Mouse (Mus musculus) thymus, postnatal 25 days (tissue): ENCODE results near the gene Rab14.
A peak's percentile ranks its signal among the peaks of the same experiment; 100 is the strongest.

ENCODE experiments used
- DNase-seq: peaks from one replicate; pipeline ENCODE4 v3.0.0; 2022

The Rab14 gene

DNA sequence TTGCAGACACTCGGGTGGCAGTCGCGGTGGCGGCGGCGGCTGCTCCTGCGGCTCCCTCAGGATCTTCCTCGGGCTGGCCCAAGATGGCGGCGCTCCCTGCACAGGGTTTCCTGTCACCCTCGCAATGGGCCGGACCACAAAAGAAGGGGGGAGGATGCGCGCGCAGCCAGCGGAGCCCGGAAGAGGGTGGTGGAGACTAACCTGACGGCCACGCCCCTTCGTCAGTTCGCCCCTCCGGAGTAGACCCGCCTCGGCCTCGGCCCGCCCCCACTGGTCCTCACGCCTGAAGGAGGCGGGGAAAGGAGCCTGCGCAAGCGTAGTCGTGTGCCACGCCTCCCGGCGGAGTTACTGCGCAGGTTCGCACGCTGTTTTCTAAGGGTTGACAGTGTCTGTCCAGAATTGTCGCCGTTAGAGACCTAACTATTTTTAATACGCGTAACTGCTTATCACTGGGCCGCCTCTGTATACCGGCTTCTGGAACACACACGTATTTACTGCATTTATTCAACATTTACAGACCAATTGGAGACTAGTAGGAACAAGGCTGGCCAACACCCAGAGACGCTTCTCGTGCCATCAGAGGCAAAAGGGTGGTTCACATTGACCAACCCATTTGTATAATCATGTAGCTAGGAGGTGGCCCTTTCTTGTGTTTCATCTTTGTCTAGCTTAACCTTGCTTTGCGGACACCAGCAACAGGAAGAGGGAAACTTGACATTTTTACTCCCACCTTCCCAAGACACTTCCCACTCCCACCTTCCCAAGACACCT is at the start of gene Rab14:
TSS of gene Rab14 (minus strand) at position 223 of the 771 bp plus-strand sequence.
- peak; percentile 100 for DNase-seq

DNA sequence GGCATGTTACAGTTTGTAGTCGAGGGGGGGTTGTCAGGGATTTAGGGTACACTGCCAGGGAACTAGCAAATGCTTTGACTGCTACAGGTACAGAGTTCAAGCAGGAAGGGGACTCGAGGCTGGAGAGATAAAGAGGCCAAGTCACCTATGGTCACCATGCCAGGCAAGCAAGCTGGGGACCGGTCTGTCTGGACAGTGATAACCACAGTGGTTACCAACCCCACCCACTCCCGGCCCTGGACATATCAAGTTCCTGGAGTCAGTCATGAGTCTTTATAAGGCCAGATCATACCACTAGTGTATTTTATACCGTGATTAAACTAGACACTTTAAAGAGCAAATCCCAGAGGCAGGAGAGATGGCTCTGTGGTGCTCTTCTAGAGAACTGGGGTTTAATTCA is 46.8 kb upstream of the Rab14 start:
- no peak for DNase-seq

DNA sequence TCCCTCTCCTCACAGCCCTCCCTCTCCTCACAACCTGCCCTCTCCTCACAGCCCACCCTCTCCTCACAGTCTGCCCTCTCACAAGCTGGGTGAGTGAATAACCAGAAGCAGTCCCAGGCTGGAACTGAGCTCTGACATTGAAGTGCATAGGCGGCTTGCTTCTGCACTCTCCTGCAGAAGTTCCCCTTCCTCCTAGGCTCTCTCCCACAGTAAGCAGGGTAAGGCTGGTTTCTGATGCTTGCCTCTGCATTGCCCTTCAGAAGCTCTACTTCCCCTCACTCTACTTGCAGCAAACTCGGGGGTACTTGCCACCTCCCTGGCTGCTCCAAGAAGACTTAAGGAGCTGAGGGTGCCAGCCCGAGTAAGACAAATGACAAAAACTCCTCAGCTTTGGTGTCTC is 43.3 kb upstream of the Rab14 start:
- no peak for DNase-seq

DNA sequence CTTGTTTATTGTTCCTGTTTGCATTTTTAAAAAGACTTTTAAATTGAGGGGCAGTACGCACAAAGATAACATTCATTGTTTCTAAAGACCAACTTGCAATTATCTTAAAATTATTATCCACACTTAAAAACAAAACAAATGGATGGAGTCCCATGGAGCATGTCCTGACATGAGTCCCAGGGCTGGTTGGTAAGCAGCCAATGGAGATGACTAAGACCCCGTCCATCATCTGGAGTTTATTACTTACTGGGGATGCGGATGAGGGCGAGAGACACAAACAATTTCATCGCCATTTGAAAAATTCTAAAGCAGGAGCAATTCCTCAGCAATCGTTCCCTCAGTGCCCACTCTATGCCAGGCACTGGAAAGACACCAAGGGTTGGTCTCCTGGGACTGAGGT is 34.1 kb upstream of the Rab14 start:
- DNase-seq, result no peak

DNA sequence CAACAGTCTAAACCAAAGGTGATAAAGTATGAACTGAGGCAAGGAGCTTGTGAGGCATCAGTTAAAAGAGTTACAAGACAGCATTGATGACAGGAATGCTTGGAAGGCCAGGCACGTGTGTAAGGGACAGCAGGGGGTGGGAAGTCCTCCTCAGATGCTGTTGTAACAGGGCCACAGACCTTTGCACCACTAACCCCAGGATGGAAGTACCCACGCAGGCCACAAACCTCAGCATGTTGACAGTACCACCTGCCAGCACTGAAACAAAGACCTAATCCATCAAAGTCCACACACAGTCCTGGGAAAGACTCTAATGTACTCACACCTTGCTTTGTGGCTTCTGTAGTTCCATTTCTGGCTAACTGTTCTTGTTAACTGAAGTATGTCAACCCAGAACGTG is 33.0 kb upstream of the Rab14 start:
- no peak for DNase-seq

DNA sequence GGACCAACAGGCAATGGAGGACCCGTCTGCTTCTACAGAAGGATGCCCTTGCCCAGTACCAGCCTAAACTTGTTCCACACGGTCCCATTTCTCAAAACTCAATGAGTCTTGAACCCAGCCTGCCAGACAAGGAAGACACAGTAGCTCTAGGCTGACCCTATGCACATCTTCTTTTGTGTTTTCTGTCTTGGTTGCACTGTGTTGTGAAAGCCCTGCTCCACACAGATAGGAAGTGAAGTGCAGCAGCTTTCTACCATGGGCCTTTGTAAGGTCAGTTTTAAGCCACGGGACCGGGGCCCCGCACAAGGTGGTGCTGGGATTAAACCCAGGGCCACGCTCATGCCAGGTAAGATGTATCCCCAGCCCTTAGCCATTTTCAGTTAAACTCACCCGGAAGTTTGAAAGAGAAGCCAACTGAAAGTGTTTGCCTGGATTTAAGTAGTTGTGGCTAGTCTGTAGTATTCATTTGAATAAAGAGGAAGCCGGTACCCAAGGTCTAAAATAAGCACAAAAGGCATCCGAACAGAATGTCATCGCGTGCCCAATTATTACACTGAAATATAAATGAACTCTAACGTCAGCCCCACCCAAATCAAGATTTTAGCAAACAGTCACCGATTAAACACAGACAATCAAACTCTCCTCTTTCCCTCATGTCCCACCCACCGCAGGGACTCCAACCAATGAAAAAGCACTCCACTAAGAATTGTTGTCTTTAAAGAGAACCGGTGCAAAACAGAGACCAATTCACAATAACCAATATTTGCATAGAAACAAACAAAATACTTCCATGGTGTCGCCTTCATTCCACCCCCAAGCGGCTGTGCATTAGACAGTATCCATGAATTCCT is 31.9 kb upstream of the Rab14 start:
- peak; percentile 52 for DNase-seq

DNA sequence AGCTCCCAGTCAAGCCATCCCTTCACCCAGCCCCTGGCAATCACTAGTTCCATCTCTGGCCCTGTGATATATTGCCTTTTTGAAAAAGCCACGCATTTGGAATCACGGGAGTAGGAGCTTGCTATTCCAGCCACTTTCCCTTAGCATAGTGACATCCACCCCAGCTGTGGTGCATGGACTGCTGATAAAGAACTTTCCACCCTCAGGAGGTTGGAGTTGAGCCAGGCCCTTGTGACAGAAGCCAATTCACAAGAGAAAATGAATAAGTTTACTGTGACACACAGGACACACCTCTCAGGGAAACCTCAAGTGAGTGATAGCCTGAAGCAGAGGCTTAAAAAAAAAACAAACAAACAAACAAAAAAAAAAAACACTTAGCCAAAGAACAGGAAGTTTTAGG is 31.0 kb upstream of the Rab14 start:
- DNase-seq, result no peak

DNA sequence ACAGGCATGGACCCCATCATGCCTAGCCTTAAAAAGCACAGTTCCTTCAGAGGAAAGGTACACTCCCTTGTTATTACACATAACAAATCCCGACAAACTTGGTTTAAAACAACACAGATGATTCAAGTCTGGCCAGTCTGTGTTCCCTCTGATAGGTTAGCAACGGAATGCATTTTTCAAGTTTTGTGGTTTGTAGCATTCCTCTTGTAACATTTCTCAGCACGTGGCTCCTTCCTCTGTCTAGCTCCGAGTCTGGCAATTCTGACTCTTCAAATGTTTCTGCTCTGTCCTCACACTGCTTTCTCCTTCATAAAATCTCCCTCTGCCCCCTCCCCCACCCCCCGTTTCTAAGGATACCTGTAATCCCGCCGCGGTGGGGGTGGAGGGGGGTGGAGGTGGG is 29.3 kb upstream of the Rab14 start:
- no peak for DNase-seq

DNA sequence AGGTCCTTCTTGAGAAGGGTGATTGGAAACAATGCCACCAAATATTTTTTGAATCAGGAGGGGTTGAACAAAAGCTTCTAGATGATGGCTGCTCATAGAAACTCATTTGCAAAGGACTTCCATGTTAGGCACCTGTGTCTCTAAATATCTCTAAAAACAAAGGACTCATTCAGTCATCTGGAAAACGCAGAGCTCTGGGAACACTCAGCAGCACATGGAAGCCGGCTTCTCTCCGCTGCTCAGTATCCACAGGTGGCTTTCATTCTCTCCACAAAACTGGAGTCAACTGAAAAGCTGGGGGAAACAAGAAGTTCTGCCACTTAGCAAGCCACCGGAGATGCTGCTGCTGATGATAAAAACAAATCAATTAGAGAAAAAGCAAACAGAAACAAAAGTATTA is 27.2 kb upstream of the Rab14 start:
- DNase-seq, result no peak

DNA sequence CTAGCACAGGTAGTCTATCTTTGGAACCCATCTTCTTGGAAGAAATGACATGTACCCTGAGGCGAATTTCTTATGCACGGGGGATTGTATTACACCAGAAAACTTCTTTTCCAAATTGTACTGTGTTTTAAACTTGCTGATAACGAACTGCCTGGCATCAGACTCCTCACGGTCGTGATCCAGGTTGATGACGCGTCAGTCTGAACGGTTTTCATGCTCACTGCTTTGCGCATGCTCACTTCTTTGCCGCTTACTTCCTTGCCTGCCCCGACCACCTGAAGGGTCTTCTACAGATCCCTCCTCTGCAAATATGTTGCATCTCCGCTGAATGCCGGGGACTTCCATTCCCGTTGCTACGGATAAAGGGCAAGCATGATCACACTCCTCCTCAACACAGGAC is 23.4 kb upstream of the Rab14 start:
- no peak for DNase-seq

DNA sequence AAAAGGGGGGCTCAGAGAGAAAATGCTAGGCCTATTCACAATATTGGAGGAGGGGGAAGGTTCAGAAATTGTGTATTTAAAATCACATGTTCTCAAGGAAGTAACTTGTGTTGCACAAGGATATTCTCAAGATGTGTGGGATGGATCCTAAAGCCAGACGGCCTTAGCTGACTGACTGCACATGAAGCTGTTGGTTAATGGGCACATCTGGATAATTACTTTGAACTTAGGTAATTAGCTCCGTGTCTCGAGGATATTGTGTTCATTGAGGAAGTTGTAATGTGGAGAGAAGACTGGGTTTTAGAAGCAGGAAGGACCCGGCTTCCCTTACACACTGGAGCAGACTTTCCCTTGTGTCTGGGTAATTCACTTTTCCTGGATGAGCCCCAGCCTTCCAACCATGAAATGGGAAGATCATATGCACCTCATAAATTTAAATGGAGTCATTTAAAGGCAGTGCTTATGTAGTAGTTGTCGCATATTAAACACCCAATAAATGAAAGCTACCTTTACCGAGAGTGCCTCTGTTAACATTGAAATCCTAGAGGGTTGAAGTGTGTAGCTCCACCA is 22.0 kb upstream of the Rab14 start:
- DNase-seq, result no peak

DNA sequence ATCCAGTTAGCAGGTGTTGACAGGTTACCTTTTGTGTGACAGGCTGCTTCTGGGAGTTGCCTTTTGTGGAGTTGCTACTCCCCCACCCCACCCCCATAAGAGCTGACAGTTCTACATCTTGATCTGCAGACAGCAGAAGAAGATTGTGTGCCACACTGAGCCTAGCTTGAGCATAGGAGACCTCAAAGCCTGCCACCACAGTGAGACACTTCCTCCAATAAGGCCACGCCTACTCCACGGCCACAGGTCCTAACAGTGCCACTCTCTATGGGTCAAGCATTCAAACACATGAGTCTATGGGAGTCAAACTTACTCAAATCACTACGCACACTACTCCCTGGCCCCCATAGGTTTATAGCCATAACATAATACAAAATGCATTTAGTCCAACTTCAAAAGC is 17.8 kb upstream of the Rab14 start:
- DNase-seq, result no peak

DNA sequence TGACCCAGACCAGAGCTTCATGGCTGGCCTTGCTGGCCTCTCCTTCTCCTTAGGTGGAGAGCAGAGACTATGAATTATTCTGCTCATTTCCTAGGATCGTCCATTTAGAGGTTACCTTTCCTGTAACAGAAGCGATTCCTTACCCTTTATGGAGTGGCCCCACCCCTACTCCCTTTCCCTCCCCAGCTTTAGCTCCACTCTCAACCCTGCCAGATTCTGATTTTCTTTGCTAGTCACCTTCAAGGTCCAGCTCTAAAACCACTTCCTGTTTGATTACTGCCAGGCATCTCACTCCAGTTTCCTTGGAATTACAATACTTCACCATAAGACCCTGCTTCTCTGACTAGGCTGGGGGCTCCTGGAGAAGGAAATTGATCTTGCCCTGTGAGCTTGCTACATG is 15.8 kb upstream of the Rab14 start:
- DNase-seq, result no peak

DNA sequence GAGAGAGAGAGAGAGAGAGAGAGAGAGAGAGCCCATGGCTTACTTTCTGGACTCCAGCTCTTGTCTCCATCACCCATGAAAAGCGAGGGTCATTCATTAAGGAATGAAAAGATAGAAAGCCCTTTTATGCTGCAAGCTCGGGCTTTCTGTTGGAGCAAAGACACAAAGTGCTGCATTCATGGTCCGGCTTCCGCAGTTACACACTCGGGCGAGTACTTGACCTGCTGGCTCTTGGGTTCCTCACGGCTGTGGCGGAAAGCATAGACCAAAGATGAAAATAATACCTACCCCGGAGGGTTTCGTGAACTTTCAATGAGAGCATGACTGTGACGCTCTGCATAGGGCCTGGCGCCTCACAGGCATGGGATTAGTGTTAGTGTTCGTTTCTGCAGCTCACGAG is 14.4 kb upstream of the Rab14 start:
- no peak for DNase-seq

DNA sequence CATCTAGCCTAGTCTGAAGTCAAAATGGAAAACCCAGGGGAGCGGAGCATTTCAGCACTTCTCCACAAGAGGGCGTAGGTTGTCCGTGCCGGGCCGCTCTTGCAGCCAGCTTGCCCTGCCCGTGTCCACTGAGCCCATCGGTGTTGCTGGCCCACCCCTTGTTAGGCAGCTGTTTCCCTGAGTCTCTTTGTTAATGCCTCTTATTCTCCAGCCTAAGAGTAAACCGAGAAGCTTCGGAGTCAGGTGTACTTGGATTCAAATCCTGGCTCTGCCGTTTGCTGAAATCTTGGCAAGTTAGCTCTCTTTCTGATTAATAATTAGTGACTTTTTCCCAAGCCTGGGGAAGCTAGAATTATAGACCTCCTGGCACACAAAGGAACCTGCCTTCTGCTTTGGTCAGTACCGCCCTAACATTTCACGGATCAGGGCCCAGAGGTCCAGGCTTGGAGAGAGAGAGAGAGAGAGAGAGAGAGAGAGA is 14.0 kb upstream of the Rab14 start:
- DNase-seq, result peak; percentile 80

DNA sequence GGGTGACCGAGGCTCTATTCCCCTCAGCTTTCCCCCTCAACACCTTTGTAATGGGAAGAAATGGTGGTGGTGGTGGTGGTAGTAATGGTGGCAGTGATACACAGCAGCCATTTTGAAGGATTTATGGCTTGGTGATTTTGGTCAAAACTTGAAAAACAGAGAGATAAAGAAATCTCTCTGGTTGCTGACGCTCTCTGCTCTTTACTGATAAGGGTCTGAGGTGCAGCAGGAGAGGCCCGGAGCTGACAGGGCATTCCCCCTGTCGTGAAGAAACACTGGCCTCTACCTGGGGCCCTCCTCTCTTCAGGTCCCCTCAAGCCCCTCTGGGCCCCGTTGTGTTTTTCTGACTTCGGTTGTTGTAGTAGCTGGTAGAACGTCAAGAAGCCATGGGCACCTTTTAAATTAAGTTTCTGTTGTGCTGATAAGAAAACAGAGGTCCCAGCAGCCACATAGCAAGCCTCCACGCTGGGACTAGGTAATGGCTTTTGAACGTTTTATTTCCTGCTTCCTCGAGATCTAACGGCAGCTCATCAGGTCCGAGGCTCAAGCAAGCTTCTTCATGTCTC is 12.5 kb upstream of the Rab14 start:
- DNase-seq, result no peak

DNA sequence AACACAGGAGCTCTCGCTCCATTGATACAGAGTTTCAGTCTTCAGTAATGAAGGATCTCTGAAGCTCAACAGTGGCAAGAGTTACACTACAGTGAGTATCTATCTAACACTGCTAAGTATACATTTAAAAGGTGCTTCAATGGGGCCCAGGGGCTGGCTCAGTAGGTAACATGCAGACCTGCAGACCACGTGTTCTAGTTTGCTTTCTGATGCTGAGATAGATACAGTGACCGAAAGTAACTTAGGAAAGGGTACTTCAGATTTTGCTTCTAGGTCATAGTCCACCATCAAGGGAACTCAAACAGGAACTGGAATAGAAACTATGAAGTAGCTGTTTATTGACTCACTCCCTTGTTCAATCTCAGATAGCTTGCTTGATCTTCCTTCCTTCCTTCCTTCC is 10.8 kb upstream of the Rab14 start:
- DNase-seq, result no peak

DNA sequence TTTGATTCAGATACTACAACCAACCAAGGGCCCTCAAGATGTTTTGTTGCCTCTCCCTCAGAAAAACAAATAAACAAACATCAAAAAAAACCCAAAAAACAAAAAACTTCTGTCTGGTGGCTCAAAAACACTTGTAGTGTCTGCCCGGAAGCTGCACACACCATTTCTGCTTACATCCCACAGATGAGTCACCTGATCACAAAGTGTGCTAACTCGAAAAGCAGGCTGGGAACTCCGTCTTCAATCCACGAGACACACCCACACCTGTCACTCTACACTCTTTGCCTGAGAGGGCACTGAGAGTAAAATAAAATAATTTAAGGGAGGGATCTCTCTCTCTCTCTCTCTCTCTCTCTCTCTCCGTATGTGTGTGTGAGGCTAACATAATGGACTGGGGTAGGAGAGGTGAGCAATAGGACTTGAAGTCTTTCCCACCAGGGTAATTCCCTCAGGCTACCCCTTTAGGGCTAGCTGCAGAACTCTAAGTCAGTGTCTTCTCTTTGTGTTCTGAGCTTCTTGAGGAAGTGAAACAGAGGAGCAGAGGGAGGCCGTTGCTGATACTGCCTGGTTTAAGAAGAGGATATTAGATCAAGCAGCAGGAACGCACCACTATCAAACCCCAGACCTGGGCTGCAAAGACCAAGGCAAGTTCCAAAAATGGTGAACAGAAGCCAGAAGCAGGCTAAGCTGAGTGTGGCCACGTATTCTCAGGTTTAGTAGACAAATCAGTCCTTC is 8.2 kb upstream of the Rab14 start:
- DNase-seq, result no peak

DNA sequence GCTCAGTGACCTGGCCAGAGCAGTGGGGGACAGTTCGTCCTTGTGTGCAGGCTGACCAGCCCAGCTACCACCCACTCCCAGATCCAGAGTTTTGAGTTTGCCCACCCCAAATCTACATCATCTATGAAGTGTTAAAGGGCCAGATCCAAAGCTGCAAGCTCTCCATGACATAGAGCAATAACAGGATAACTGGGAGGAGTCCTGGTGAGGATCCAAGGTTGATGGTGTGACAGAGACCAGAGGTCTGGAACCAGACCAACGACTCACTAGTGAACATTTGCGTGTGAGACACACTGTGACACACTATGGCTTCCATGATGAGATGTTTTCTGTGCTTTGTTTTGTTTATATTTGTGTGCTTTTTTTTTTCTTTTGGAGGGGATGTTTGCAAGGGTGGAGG is 7.1 kb upstream of the Rab14 start:
- no peak for DNase-seq

DNA sequence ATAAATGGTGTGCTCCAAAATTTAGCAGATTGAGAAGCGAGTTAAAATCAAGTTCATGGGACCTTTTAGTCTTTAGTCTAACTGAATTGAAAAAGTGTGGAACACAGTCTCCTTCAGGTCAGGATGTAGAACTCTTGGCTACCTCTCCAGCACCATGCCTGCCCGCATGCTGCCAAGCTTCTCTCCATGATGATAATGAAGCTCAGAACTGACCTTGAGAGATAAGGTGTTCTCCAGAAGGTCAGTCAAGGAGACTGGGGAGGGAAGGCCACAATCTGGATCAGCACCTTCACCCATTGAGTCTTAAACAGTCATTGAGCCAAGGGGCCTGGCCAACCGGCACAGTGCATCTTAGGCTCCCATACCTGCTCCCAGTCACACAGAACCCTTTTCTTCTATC is 5.8 kb upstream of the Rab14 start:
- DNase-seq, result no peak

DNA sequence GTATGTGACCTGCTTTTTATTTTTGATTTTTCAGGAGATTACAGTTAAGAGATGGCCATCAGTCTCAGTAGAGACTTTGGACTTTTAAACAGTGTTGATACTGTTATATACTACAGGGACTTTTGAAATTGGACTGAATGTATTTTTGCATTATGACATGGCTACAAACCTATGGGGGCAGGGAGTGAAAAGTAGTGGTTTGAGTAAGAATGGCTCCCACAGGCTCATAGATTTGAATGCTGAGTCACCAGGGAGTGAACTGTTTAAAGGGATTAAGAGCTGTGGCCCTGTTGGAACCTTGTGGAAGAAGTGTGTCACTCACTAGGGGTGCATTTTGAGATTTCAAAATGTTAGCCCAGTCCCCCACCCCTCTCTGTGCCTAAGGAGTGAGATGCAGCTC is 2.8 kb upstream of the Rab14 start:
- DNase-seq, result no peak

DNA sequence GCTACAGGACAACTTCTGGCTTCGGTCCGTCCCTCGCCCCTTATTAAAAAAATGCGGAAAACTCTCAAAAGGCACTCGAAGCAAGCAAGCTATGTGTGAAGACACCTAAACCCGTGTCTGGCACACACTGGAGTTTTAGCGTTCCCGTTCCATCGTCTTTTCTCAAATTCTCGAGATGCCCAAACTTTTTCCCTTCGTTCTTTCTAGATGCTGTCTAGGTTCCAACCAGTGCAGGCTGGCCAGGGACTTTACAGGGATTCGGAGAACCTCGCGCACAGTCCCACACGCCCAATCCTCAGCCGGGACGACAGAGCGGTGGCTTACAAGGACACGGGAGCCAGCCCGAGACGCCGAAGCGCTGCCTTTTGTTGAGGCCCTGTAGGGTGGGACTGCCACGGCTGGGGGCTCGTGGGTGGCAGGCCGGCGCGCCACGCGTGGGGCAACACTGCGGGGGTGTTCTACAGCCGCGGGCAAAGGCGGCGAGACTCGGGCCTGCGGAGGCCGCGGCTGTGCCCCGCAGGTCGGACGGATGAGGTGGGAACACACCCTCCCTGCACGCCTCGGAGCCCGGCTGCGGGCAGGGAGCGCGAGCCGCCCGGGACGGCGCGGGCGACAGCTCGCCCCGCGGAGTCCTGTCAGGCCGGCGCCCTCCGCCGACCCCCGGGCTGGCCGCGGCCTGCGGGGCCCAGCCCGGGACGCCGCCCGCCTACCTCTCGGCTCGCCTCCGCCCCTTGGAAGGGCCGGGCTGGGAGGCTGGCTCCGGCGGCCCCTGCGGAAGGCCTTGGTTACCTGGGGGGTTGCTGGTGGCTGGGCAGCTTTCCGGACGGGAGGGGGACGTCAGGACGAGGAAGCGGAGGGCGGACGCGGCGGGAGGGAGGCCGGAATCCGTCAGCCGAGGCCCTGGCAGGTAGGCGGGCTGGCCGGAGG is 686 bp downstream of the Rab14 start:
- DNase-seq, result peak; percentile 54
